Mouse (Mus musculus) CH12.LX (cell line): ENCODE results near the gene Frs3. TPM values are rescaled to one million over a fixed set of nuclear protein-coding genes. Genes with fewer than 3 reads are reported as not detected.

Experiments
- DNase-seq: peaks from one replicate; pipeline ENCODE4 v3.0.0-alpha.2; 2013; ENCODE audit errors: extremely low read depth
- H3K27ac ChIP-seq: 2 replicates; pipeline ENCODE4 v1.5.1; 2012; ENCODE audit warnings: low read depth, mild to moderate bottlenecking, control low read depth, moderate library complexity; ENCODE audit not compliant: insufficient read depth
- H3K27me3 ChIP-seq: replicated peaks from 2 replicates; pipeline ENCODE3; 2012; ENCODE audit warnings: inconsistent platforms
- H3K36me3 ChIP-seq, 2 experiments: replicated peaks in 1 of 2; 2 replicates each; pipeline versions ENCODE3 to v1.6.1; 2012; ENCODE audit warnings: inconsistent platforms in 1 of 2, low read length in 1 of 2, mild to moderate bottlenecking in 1 of 2, mixed read lengths in 1 of 2, moderate library complexity in 1 of 2; ENCODE audit not compliant: control insufficient read depth in 1 of 2, insufficient read depth in 1 of 2
- H3K4me1 ChIP-seq, 2 experiments: 2 replicates each; pipeline ENCODE4 v1.6.1; 2012; ENCODE audit warnings: inconsistent platforms in 1 of 2, moderate library complexity in 1 of 2; ENCODE audit not compliant: insufficient read depth in 2 of 2, control insufficient read depth in 1 of 2
- H3K4me2 ChIP-seq: 2 replicates; pipeline ENCODE4 v1.6.1; 2012; ENCODE audit warnings: low read depth, mild to moderate bottlenecking, control low read depth; ENCODE audit not compliant: poor library complexity, insufficient read depth, severe bottlenecking
- H3K4me3 ChIP-seq, 3 experiments: fragments of 150-350 bp in 1 of 3; sonication (generic) in 1 of 3; replicated peaks in 1 of 3; 2 replicates each; pipeline versions ENCODE3 to v1.5.1; 2011 to 2012; ENCODE audit warnings: low read depth in 2 of 3, low read length in 2 of 3, mild to moderate bottlenecking in 2 of 3, moderate library complexity in 2 of 3, control low read depth in 1 of 3, improper control_type of control experiment in 1 of 3, inconsistent platforms in 1 of 3, mixed read lengths in 1 of 3; ENCODE audit not compliant: poor library complexity in 1 of 3
- H3K79me2 ChIP-seq: replicated peaks from 2 replicates; pipeline ENCODE4 v1.6.1; 2012; ENCODE audit warnings: mild to moderate bottlenecking, moderate library complexity; ENCODE audit not compliant: control insufficient read depth, poor library complexity, insufficient read depth, severe bottlenecking; ENCODE audit errors: extremely low read depth
- H3K9ac ChIP-seq: 2 replicates; pipeline ENCODE4 v1.6.1; 2012; ENCODE audit warnings: low read depth, mild to moderate bottlenecking, control low read depth, moderate library complexity; ENCODE audit not compliant: insufficient read depth
- H3K9me3 ChIP-seq: replicated peaks from 2 replicates; pipeline ENCODE3; 2012; ENCODE audit warnings: low read length, inconsistent platforms, mixed read lengths
- BHLHE40 ChIP-seq: IDR thresholded peaks from 2 replicates; pipeline ENCODE4 v1.6.1; 2011; ENCODE audit warnings: mild to moderate bottlenecking, low read depth, low read length, improper control_type of control experiment
- CHD1 ChIP-seq: IDR thresholded peaks from 2 replicates; pipeline ENCODE4 v1.6.1; 2012; ENCODE audit warnings: low read depth, low read length, improper control_type of control experiment, inconsistent platforms
- CHD2 ChIP-seq: IDR thresholded peaks from 2 replicates; pipeline ENCODE4 v1.6.1; 2011; ENCODE audit warnings: low read length, improper control_type of control experiment
- CTCF ChIP-seq, 2 experiments: IDR thresholded peaks in 1 of 2; conservative IDR thresholded peaks in 1 of 2; 2 replicates each; pipeline ENCODE4 v1.5.1; 2011 to 2012; ENCODE audit warnings: low read depth in 2 of 2, low read length in 2 of 2, improper control_type of control experiment in 1 of 2, inconsistent platforms in 1 of 2, mild to moderate bottlenecking in 1 of 2, moderate library complexity in 1 of 2
- EP300 ChIP-seq: IDR thresholded peaks from 2 replicates; pipeline ENCODE4 v1.6.1; 2011; ENCODE audit warnings: low read length, improper control_type of control experiment
- ETS1 ChIP-seq: conservative IDR thresholded peaks from 2 replicates; pipeline ENCODE4 v1.6.1; 2012; ENCODE audit warnings: low read depth, mild to moderate bottlenecking, inconsistent platforms, low read length, improper control_type of control experiment, moderate library complexity
- GABPA ChIP-seq: IDR thresholded peaks from 2 replicates; pipeline ENCODE4 v1.6.1; 2012; ENCODE audit warnings: low read depth, low read length, improper control_type of control experiment, inconsistent platforms; ENCODE audit not compliant: insufficient replicate concordance
- HCFC1 ChIP-seq: IDR thresholded peaks from 2 replicates; pipeline ENCODE4 v1.6.1; 2012; ENCODE audit warnings: low read depth, mild to moderate bottlenecking, inconsistent platforms, low read length, improper control_type of control experiment
- IRF4 ChIP-seq: IDR thresholded peaks from 2 replicates; pipeline ENCODE4 v1.6.1; 2014; ENCODE audit warnings: low read depth, mild to moderate bottlenecking, inconsistent platforms, low read length, improper control_type of control experiment
- JUND ChIP-seq: conservative IDR thresholded peaks from 2 replicates; pipeline ENCODE4 v1.6.1; 2011; ENCODE audit warnings: low read depth, low read length, improper control_type of control experiment
- MAFK ChIP-seq: IDR thresholded peaks from 2 replicates; pipeline ENCODE4 v1.6.1; 2011; ENCODE audit warnings: low read length, improper control_type of control experiment; ENCODE audit not compliant: insufficient replicate concordance
- MAZ ChIP-seq: IDR thresholded peaks from 2 replicates; pipeline ENCODE4 v1.6.1; 2012; ENCODE audit warnings: low read depth, mild to moderate bottlenecking, inconsistent platforms, low read length, improper control_type of control experiment, moderate library complexity
- MEF2A ChIP-seq: IDR thresholded peaks from 2 replicates; pipeline ENCODE4 v1.6.1; 2014; ENCODE audit warnings: low read depth, mild to moderate bottlenecking, inconsistent platforms, low read length, improper control_type of control experiment, borderline replicate concordance
- MXI1 ChIP-seq: IDR thresholded peaks from 2 replicates; pipeline ENCODE4 v1.6.1; 2011; ENCODE audit warnings: mild to moderate bottlenecking, low read depth, low read length, improper control_type of control experiment
- NRF1 ChIP-seq: IDR thresholded peaks from 2 replicates; pipeline ENCODE4 v1.6.1; 2014; ENCODE audit warnings: low read depth, mild to moderate bottlenecking, inconsistent platforms, low read length, improper control_type of control experiment, moderate library complexity
- PAX5 ChIP-seq: IDR thresholded peaks from 2 replicates; pipeline ENCODE4 v1.6.1; 2012; ENCODE audit warnings: low read length, inconsistent platforms, mixed read lengths
- POLR2A ChIP-seq: IDR thresholded peaks from 2 replicates; pipeline ENCODE4 v1.6.1; 2011; ENCODE audit warnings: low read depth, mild to moderate bottlenecking, improper control_type of control experiment, low read length
- POLR2AphosphoS2 ChIP-seq: IDR thresholded peaks from 2 replicates; pipeline ENCODE4 v1.6.1; 2011; ENCODE audit warnings: low read depth, low read length, improper control_type of control experiment
- RAD21 ChIP-seq: IDR thresholded peaks from 2 replicates; pipeline ENCODE4 v1.6.1; 2011; ENCODE audit warnings: low read depth, mild to moderate bottlenecking, low read length, improper control_type of control experiment, moderate library complexity
- SIN3A ChIP-seq: IDR thresholded peaks from 2 replicates; pipeline ENCODE4 v1.6.1; 2012; ENCODE audit warnings: low read length, improper control_type of control experiment, inconsistent platforms
- SMC3 ChIP-seq: IDR thresholded peaks from 2 replicates; pipeline ENCODE4 v1.6.1; 2011; ENCODE audit warnings: low read depth, low read length, improper control_type of control experiment
- TCF12 ChIP-seq: IDR thresholded peaks from 2 replicates; pipeline ENCODE4 v1.6.1; 2014; ENCODE audit warnings: low read depth, mild to moderate bottlenecking, inconsistent platforms, low read length, improper control_type of control experiment
- UBTF ChIP-seq: IDR thresholded peaks from 2 replicates; pipeline ENCODE4 v1.6.1; 2012; ENCODE audit warnings: low read depth, mild to moderate bottlenecking, inconsistent platforms, low read length, improper control_type of control experiment, moderate library complexity
- USF1 ChIP-seq: IDR thresholded peaks from 2 replicates; pipeline ENCODE4 v1.6.1; 2014; ENCODE audit warnings: low read depth, mild to moderate bottlenecking, inconsistent platforms, low read length, improper control_type of control experiment
- USF2 ChIP-seq: conservative IDR thresholded peaks from 2 replicates; pipeline ENCODE4 v1.6.1; 2011; ENCODE audit warnings: low read depth, low read length, improper control_type of control experiment
- ZKSCAN1 ChIP-seq: IDR thresholded peaks from 2 replicates; pipeline ENCODE4 v1.6.1; 2012; ENCODE audit warnings: low read depth, inconsistent platforms, low read length, improper control_type of control experiment, borderline replicate concordance
- ZMIZ1 ChIP-seq: IDR thresholded peaks from 2 replicates; pipeline ENCODE4 v1.6.1; 2012; ENCODE audit warnings: low read depth, mild to moderate bottlenecking, inconsistent platforms, low read length, improper control_type of control experiment
- ZNF384 ChIP-seq: IDR thresholded peaks from 2 replicates; pipeline ENCODE4 v1.6.1; 2012; ENCODE audit warnings: low read depth, low read length, improper control_type of control experiment, inconsistent platforms
- dilution Hi-C: fragments of 300-500 bp; cut with MboI; formaldehyde crosslinking; loops from 2 replicates; pipeline ENCODE4 v1.14.3; 2020; ENCODE audit warnings: low sequenced_read_pairs; ENCODE audit not compliant: extremely low pct_unique_long_range_greater_than_20kb, extremely low pct_ligation_motif_present
- in situ Hi-C: fragments of 300-500 bp; cut with MboI; formaldehyde crosslinking; loops from 3 replicates; pipeline ENCODE4 v1.14.3; 2019; ENCODE audit warnings: low sequenced_read_pairs, low pct_ligation_motif_present, low pct_unique_long_range_greater_than_20kb, mixed read lengths
- polyA plus RNA-seq: library from polyadenylated mRNA; unstranded; fragments of >175 nt; gene quantifications from 2 replicates; pipeline ENCODE4 v1.2.1, GENCODE M21; 2012; ENCODE audit warnings: low read depth; ENCODE audit not compliant: insufficient read length
- total RNA-seq, 2 experiments: library from RNA; depleted of rRNA; stranded (reverse); fragments of 300-350 nt in 1 of 2; fragments of >200 nt in 1 of 2; gene quantifications; 2 replicates each; pipeline ENCODE4 v1.2.3; 2012 to 2014

The Frs3 gene
- total and polyA plus RNA-seq, 3 experiments, result 0.54 to 2.9 (median 0.67) TPM

GRCm38 (mm10) chr17:47694442-47694502, 5.4 kb downstream of the Frs3 start, which contains the start of gene Gm21981:
Gm21981 (minus strand) TSS chr17:47694455.
- in situ Hi-C loops, result no loop called here
- H3K36me3 ChIP-seq, result no peaks in the 10 kb centered on the region
- H3K27me3 ChIP-seq, result peaks cover 80% of the 10 kb centered on the region
- DNase-seq, result no peak
- TF ChIP-seq HCFC1 (no peak), JUND (no peak), ZMIZ1 (no peak), MXI1 (no peak), GABPA (no peak), TCF12 (no peak), USF1 (no peak), MAFK (no peak), CHD2 (no peak), BHLHE40 (no peak), POLR2A (no peak), MAZ (no peak), ZNF384 (no peak), NRF1 (no peak), EP300 (no peak), USF2 (no peak), CHD1 (no peak), ZKSCAN1 (no peak), POLR2AphosphoS2 (no peak), MEF2A (no peak)
- TF ChIP-seq, all 38 proteins: peak for 0
- peak within 1 kb of the TSS; percentile 98 for H3K9ac ChIP-seq
- H3K79me2 ChIP-seq, result no peaks in the 10 kb centered on the region
- peaks cover 2 to 12% of the 10 kb centered on the region in 2 experiments; a peak in 3 of 4 replicates for H3K4me1 ChIP-seq
- dilution Hi-C loops, result no loop called here
- no peak within 1 kb of the TSS for H3K27ac ChIP-seq
- H3K4me2 ChIP-seq, result peak within 1 kb of the TSS; percentile 83
- H3K9me3 ChIP-seq, result no peaks in the 10 kb centered on the region
- peak within 1 kb of the TSS; percentile 34 to 74 (median 61) for H3K4me3 ChIP-seq

GRCm38 (mm10) chr17:47694503-47695336, 5.9 kb downstream of the Frs3 start, which contains the start of gene Prickle4:
Prickle4 (minus strand) TSS chr17:47694736.
- Histone ChIP-seq H3K36me3 (peaks cover 0 to 4% of the 10 kb centered on the region in 2 experiments), H3K27ac (no peak within 1 kb of the TSS), H3K4me2 (peak within 1 kb of the TSS; percentile 83), H3K4me1 (peaks cover 2 to 12% of the 10 kb centered on the region in 2 experiments; a peak in 3 of 4 replicates), H3K9me3 (no peaks in the 10 kb centered on the region), H3K79me2 (no peaks in the 10 kb centered on the region), H3K27me3 (peaks cover 77% of the 10 kb centered on the region), H3K4me3 (peak within 1 kb of the TSS; percentile 34 to 74 (median 61)), H3K9ac (peak within 1 kb of the TSS; percentile 98)
- dilution Hi-C loops (no loop called here), in situ Hi-C loops (no loop called here)
- peak; percentile 91 for DNase-seq
- no peak for TF ChIP-seq ZKSCAN1
- TF ChIP-seq PAX5, result no peak
- peak; percentile 76 for TF ChIP-seq NRF1
- 0 out of 2 replicates have a peak, but pooled peaks have one; percentile 56 for TF ChIP-seq SIN3A
- peak; percentile 66 for TF ChIP-seq RAD21
- peak; percentile 51 for TF ChIP-seq TCF12
- TF ChIP-seq USF1, result no peak
- TF ChIP-seq SMC3, result peak; percentile 69
- no peak for TF ChIP-seq MXI1
- peak in 1 of 2 experiments; percentile 89; a peak in 2 of 4 replicates for TF ChIP-seq CTCF (conservative IDR thresholded peaks at IDR 0.05 in 1 of 2, IDR thresholded peaks at IDR 0.05 in 1 of 2; ENCODE audit: low read depth in 2 of 2, low read length in 2 of 2)
- no peak for TF ChIP-seq CHD2
- TF ChIP-seq ETS1, result no peak
- TF ChIP-seq JUND, result no peak
- TF ChIP-seq IRF4, result peak; percentile 28; the same call in 1 of the 2 replicates
- TF ChIP-seq HCFC1, result peak; percentile 69
- TF ChIP-seq UBTF, result no peak
